28 mouse cellular contexts compared by ENCODE assay signal in the genomic region with DNA sequence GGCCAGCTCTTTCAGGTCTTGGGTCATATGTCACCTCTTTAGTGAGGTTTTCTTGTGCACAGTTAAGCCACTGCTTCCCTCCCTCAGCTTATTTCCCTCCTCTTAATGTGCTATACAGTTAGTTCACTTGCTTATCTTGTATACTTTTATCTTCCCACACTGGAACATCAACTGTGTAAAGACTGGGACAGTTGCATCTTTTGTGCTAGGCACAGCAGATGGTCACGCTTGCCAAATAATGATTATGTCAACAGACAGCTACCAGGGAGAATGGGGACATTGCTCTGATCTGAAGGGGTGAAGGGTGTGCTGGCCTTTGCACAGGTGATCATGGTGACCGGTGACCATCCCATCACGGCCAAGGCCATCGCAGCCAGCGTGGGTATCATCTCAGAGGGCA. TPM values are rescaled to one million over a fixed set of nuclear protein-coding genes. Genes with fewer than 3 reads are reported as not detected.
DNase-seq lines count a peak whose midpoint lies in the region; ATAC-seq and TF ChIP-seq lines count a peak whose summit lies in the region.
"Had no signal": no experiment of that assay in that cellular context is flagged by ENCODE, and none has a peak within 500 bp of the region (broad histone marks: within the 10 kb centered on the region; RNA-seq: fewer than 3 reads in every experiment).

No protein-coding gene starts in this region.

- no peaks in the 10 kb centered on the region for H3K9me3 ChIP-seq in liver, embryonic 12.5 days (replicated peaks)
- H3K9me3 ChIP-seq in liver, embryonic 16.5 days (replicated peaks; ENCODE audit: control insufficient read depth, low read length) = no peaks in the 10 kb centered on the region
- no peaks in the 10 kb centered on the region for H3K9me3 ChIP-seq in liver, embryonic 11.5 days (ENCODE audit: control insufficient read depth, low read length)
- H3K9me3 ChIP-seq: embryonic facial prominence, embryonic 13.5 days; embryonic facial prominence, embryonic 15.5 days; forebrain, embryonic 10.5 days; forebrain, embryonic 12.5 days; G1E had no signal

- no peaks in the 10 kb centered on the region for H3K27me3 ChIP-seq in liver, adult 2 months (ENCODE audit: control insufficient read depth, insufficient read depth, low read length)
- H3K27me3 ChIP-seq in liver, embryonic 12.5 days (replicated peaks) = peaks cover 49% of the 10 kb centered on the region
- H3K27me3 ChIP-seq in liver, embryonic 16.5 days (ENCODE audit: control insufficient read depth, insufficient read depth, low read depth, low read length) = peaks cover 16% of the 10 kb centered on the region; the same call in 1 of the 2 replicates
- peaks cover 25% of the 10 kb centered on the region for H3K27me3 ChIP-seq in liver, embryonic 11.5 days (replicated peaks; ENCODE audit: control insufficient read depth, insufficient read depth, low read length)

- H3K27ac ChIP-seq in liver, adult 2 months (replicated peaks; ENCODE audit: insufficient read depth, low read depth, low read length) = peak overlapping the region; percentile 66
- H3K27ac ChIP-seq in liver, embryonic 12.5 days = no peak overlapping the region
- H3K27ac ChIP-seq in liver, embryonic 16.5 days (ENCODE audit: low read length) = no peak overlapping the region
- H3K27ac ChIP-seq in liver, embryonic 11.5 days (ENCODE audit: low read depth, low read length) = no peak overlapping the region
- H3K27ac ChIP-seq: embryonic facial prominence, embryonic 13.5 days; embryonic facial prominence, embryonic 15.5 days; forebrain, embryonic 10.5 days; forebrain, embryonic 12.5 days had no signal

- H3K4me3 ChIP-seq in liver, adult 2 months (ENCODE audit: insufficient read depth, low read depth, low read length) = no peak overlapping the region
- no peak overlapping the region for H3K4me3 ChIP-seq in liver, embryonic 12.5 days
- no peak overlapping the region for H3K4me3 ChIP-seq in liver, embryonic 16.5 days (ENCODE audit: low read depth, low read length)
- H3K4me3 ChIP-seq in liver, embryonic 11.5 days (ENCODE audit: low read depth, low read length) = no peak overlapping the region
- H3K4me3 ChIP-seq: embryonic facial prominence, embryonic 13.5 days; embryonic facial prominence, embryonic 15.5 days; erythroblast, embryonic 14.5 days; forebrain, embryonic 10.5 days; forebrain, embryonic 12.5 days had no signal

- H3K4me1 ChIP-seq in liver, adult 2 months (ENCODE audit: control insufficient read depth, insufficient read depth, low read length) = peaks cover 13% of the 10 kb centered on the region
- H3K4me1 ChIP-seq in liver, embryonic 12.5 days = peaks cover 21% of the 10 kb centered on the region
- peaks cover 13% of the 10 kb centered on the region for H3K4me1 ChIP-seq in liver, embryonic 16.5 days (ENCODE audit: control insufficient read depth, low read depth, low read length)
- peaks cover 13% of the 10 kb centered on the region for H3K4me1 ChIP-seq in liver, embryonic 11.5 days (replicated peaks; ENCODE audit: control insufficient read depth, insufficient read depth, low read length)

- no peaks in the 10 kb centered on the region for H3K79me2 ChIP-seq in liver, adult 2 months (ENCODE audit: control insufficient read depth, insufficient read depth, low read length)

- H3K4me2 ChIP-seq in liver, embryonic 12.5 days = no peak overlapping the region
- no peak overlapping the region for H3K4me2 ChIP-seq in liver, embryonic 16.5 days (ENCODE audit: low read depth, low read length)
- H3K4me2 ChIP-seq in liver, embryonic 11.5 days = no peak overlapping the region
- H3K4me2 ChIP-seq: embryonic facial prominence, embryonic 13.5 days; embryonic facial prominence, embryonic 15.5 days; forebrain, embryonic 12.5 days had no signal

- no peak for ATAC-seq in liver, embryonic 12.5 days
- peak; percentile 40 for ATAC-seq in liver, embryonic 16.5 days (ENCODE audit: low read depth)
- ATAC-seq in liver, embryonic 11.5 days (replicated peaks; ENCODE audit: low FRiP score) = no peak
- ATAC-seq: CD4-positive, CD25-positive, alpha-beta regulatory T cell, adult 4 months; forebrain, embryonic 14.5 days; forebrain, embryonic 16.5 days had no signal

- DNase-seq in liver, adult 2 months (ENCODE audit: extremely low read depth, low read depth, low spot score) = peak; percentile 98
- DNase-seq in liver, embryonic 11.5 days (ENCODE audit: low spot score) = no peak
- DNase-seq in cerebellum, postnatal 10 days = no peak
- DNase-seq: adrenal gland, adult 2 months; adrenal gland, postnatal 10 days; adrenal gland, postnatal 25 days; B cell, adult 2 months; cerebellum, adult 11 months; cerebellum, adult 18-20 months; cerebellum, adult 8-10 months; cerebellum, adult 9-11 months; cerebellum, postnatal 36 days; embryo, embryonic 11 days had no signal

- no peak for TF ChIP-seq POLR2A in liver, adult 2 months (IDR thresholded peaks at IDR 0.05; ENCODE audit: extremely low read depth, insufficient read depth, low read length)

- TF ChIP-seq CTCF in liver, adult 2 months (IDR thresholded peaks at IDR 0.05; ENCODE audit: low read depth, low read length) = no peak

- no peak overlapping the region for H3K9ac ChIP-seq in liver, adult 2 months (ENCODE audit: low read depth, low read length)
- H3K9ac ChIP-seq in liver, embryonic 12.5 days = no peak overlapping the region
- no peak overlapping the region for H3K9ac ChIP-seq in liver, embryonic 16.5 days (ENCODE audit: low read depth, low read length)
- no peak overlapping the region for H3K9ac ChIP-seq in liver, embryonic 11.5 days (ENCODE audit: low read depth, low read length)
- H3K9ac ChIP-seq: embryonic facial prominence, embryonic 13.5 days; embryonic facial prominence, embryonic 15.5 days; forebrain, embryonic 12.5 days had no signal

- WGBS in liver, adult 2 months = 23% methylated on average over 5 of the region's 5 CpGs
- 78% methylated on average over 5 of the region's 5 CpGs for WGBS in liver, embryonic 12.5 days (ENCODE audit: insufficient replicate concordance)
- 72% methylated on average over 5 of the region's 5 CpGs for WGBS in liver, embryonic 16.5 days (ENCODE audit: insufficient replicate concordance)
- 88% methylated on average over 5 of the region's 5 CpGs for WGBS in liver, embryonic 11.5 days

- H3K36me3 ChIP-seq in liver, adult 2 months (ENCODE audit: control insufficient read depth, insufficient read depth, low read length) = no peaks in the 10 kb centered on the region
- H3K36me3 ChIP-seq in liver, embryonic 12.5 days = no peaks in the 10 kb centered on the region
- H3K36me3 ChIP-seq in liver, embryonic 16.5 days (ENCODE audit: control insufficient read depth, insufficient read depth) = no peaks in the 10 kb centered on the region
- no peaks in the 10 kb centered on the region for H3K36me3 ChIP-seq in liver, embryonic 11.5 days (ENCODE audit: control insufficient read depth, insufficient read depth, low read length)
- H3K36me3 ChIP-seq: embryonic facial prominence, embryonic 13.5 days; embryonic facial prominence, embryonic 15.5 days; forebrain, embryonic 10.5 days; forebrain, embryonic 12.5 days had no signal

RNA-seq across cellular contexts. Expression of a gene that starts 7.7 kb away (rescaled TPM):
- total RNA-seq in liver, adult 2 months (2014; rRNA removed) = 2.6 and 4.4 TPM in 2 replicates
- polyA plus RNA-seq in liver, adult 2 months (2012; rRNA removed) = 1.3 and 4.2 TPM in 2 replicates
- 1.8 and 1.9 TPM in 2 replicates for polyA plus RNA-seq in liver, embryonic 12.5 days (2016; fragmentation: Nextera tagmentation; extraction: Ambion mirVana)
- polyA plus RNA-seq in liver, embryonic 16.5 days (2015; fragmentation: Nextera tagmentation; extraction: Ambion mirVana) = 4.1 and 4.4 TPM in 2 replicates
- 1.5 and 1.9 TPM in 2 replicates for polyA plus RNA-seq in liver, embryonic 11.5 days (2014; fragmentation: Nextera tagmentation; extraction: Ambion mirVana)
- polyA plus RNA-seq: CD4-positive, CD25-positive, alpha-beta regulatory T cell, adult 4 months; embryonic facial prominence, embryonic 11.5 days; erythroblast, embryonic 14.5 days; G1E had no signal

RNA-seq across cellular contexts. Expression of a gene that starts 9.7 kb away (rescaled TPM):
- total RNA-seq in liver, adult 2 months (2014; rRNA removed) = 124 and 146 TPM in 2 replicates
- polyA plus RNA-seq in liver, adult 2 months (2012; rRNA removed) = 248 and 335 TPM in 2 replicates
- 125 and 126 TPM in 2 replicates for polyA plus RNA-seq in liver, embryonic 12.5 days (2016; fragmentation: Nextera tagmentation; extraction: Ambion mirVana)
- 94.1 and 96.0 TPM in 2 replicates for polyA plus RNA-seq in liver, embryonic 16.5 days (2015; fragmentation: Nextera tagmentation; extraction: Ambion mirVana)
- polyA plus RNA-seq in liver, embryonic 11.5 days (2014; fragmentation: Nextera tagmentation; extraction: Ambion mirVana) = 168 and 181 TPM in 2 replicates

RNA-seq across cellular contexts. Expression of a gene that starts 20.9 kb away (rescaled TPM):
- 0.34 TPM in 1 of 2 replicates, not detected in the other for total RNA-seq in liver, adult 2 months (2014; rRNA removed)
- not detected in 2 replicates for polyA plus RNA-seq in liver, adult 2 months (2012; rRNA removed)
- 0.65 and 1.0 TPM in 2 replicates for polyA plus RNA-seq in liver, embryonic 12.5 days (2016; fragmentation: Nextera tagmentation; extraction: Ambion mirVana)
- polyA plus RNA-seq in liver, embryonic 16.5 days (2015; fragmentation: Nextera tagmentation; extraction: Ambion mirVana) = 0.57 and 0.90 TPM in 2 replicates
- 0.53 TPM in 1 of 2 replicates, not detected in the other for polyA plus RNA-seq in liver, embryonic 11.5 days (2014; fragmentation: Nextera tagmentation; extraction: Ambion mirVana)
- total RNA-seq: common myeloid progenitor, adult 5-6 weeks; G1E had no signal
- polyA plus RNA-seq: brain, embryonic 14.5 days; CD4-positive, CD25-positive, alpha-beta regulatory T cell, adult 4 months; embryonic facial prominence, embryonic 11.5 days; embryonic facial prominence, embryonic 13.5 days; erythroblast, embryonic 14.5 days; forebrain, embryonic 10.5 days; forebrain, embryonic 14.5 days; forebrain, embryonic 16.5 days; G1E had no signal

RNA-seq across cellular contexts. Expression of a gene that starts 23.8 kb away (rescaled TPM):
- not detected in 2 replicates for total RNA-seq in liver, adult 2 months (2014; rRNA removed)
- 0.50 and 1.3 TPM in 2 replicates for polyA plus RNA-seq in liver, adult 2 months (2012; rRNA removed)
- not detected in 2 replicates for polyA plus RNA-seq in liver, embryonic 12.5 days (2016; fragmentation: Nextera tagmentation; extraction: Ambion mirVana)
- 0.14 TPM in 1 of 2 replicates, not detected in the other for polyA plus RNA-seq in liver, embryonic 16.5 days (2015; fragmentation: Nextera tagmentation; extraction: Ambion mirVana)
- 0.31 and 0.44 TPM in 2 replicates for polyA plus RNA-seq in liver, embryonic 11.5 days (2014; fragmentation: Nextera tagmentation; extraction: Ambion mirVana)
- total RNA-seq: adrenal gland, adult 2 months; adrenal gland, postnatal 10 days; adrenal gland, postnatal 25 days; adrenal gland, postnatal 4 days; common myeloid progenitor, adult 5-6 weeks; G1E had no signal
- polyA plus RNA-seq: adrenal gland, adult 2 months; brain, embryonic 14.5 days; CD4-positive, CD25-positive, alpha-beta regulatory T cell, adult 4 months; erythroblast, embryonic 14.5 days; G1E had no signal

RNA-seq across cellular contexts. Expression of a gene that starts 31.6 kb away (rescaled TPM):
- 0.46 and 0.60 TPM in 2 replicates for total RNA-seq in liver, adult 2 months (2014; rRNA removed)
- polyA plus RNA-seq in liver, adult 2 months (2012; rRNA removed) = 0.33 and 0.41 TPM in 2 replicates
- 0.19 and 0.41 TPM in 2 replicates for polyA plus RNA-seq in liver, embryonic 12.5 days (2016; fragmentation: Nextera tagmentation; extraction: Ambion mirVana)
- 0.05 and 0.20 TPM in 2 replicates for polyA plus RNA-seq in liver, embryonic 16.5 days (2015; fragmentation: Nextera tagmentation; extraction: Ambion mirVana)
- 0.07 and 0.21 TPM in 2 replicates for polyA plus RNA-seq in liver, embryonic 11.5 days (2014; fragmentation: Nextera tagmentation; extraction: Ambion mirVana)
- total RNA-seq: common myeloid progenitor, adult 5-6 weeks had no signal
